Mouse (Mus musculus) heart, adult 2 months (tissue): ENCODE results near the gene Tbc1d10a. TPM values are rescaled to one million over a fixed set of nuclear protein-coding genes. Genes with fewer than 3 reads are reported as not detected.
A peak's percentile ranks its signal among the peaks of the same experiment; 100 is the strongest.

Source experiments
- DNase-seq, 2 experiments: peaks; one replicate each; pipeline ENCODE4 v3.0.0; 2021
- H3K27ac ChIP-seq: fragments of 200-600 bp; 2 replicates; pipeline ENCODE4 v1.8.1; 2022
- H3K27me3 ChIP-seq: fragments of 200-500 bp; 2 replicates; pipeline ENCODE4 v1.6.1; 2012; ENCODE audit warnings: mild to moderate bottlenecking, low read length, inconsistent platforms, mixed read lengths; ENCODE audit not compliant: control insufficient read depth, insufficient read depth
- H3K36me3 ChIP-seq: fragments of 200-500 bp; 2 replicates; pipeline ENCODE4 v1.6.1; 2012; ENCODE audit warnings: low read length, inconsistent platforms; ENCODE audit not compliant: control insufficient read depth, insufficient read depth
- H3K4me1 ChIP-seq: fragments of 200-500 bp; 2 replicates; pipeline ENCODE4 v1.6.1; 2011; ENCODE audit warnings: low read length; ENCODE audit not compliant: control insufficient read depth, insufficient read depth
- H3K4me3 ChIP-seq: fragments of 200-600 bp; 2 replicates; pipeline ENCODE4 v1.8.1; 2022
- H3K79me2 ChIP-seq: fragments of 200-500 bp; replicated peaks from 2 replicates; pipeline ENCODE4 v1.6.1; 2012; ENCODE audit warnings: mild to moderate bottlenecking, inconsistent platforms, low read length, moderate library complexity, mixed read lengths; ENCODE audit not compliant: control insufficient read depth, insufficient read depth
- H3K9ac ChIP-seq: fragments of 200-500 bp; 2 replicates; pipeline ENCODE4 v1.6.1; 2012; ENCODE audit warnings: low read depth, mild to moderate bottlenecking, control low read depth, inconsistent platforms, low read length, mixed read lengths
- CTCF ChIP-seq: fragments of 200-600 bp; IDR thresholded peaks from 2 replicates; pipeline ENCODE4 v1.8.1; 2022; ENCODE audit warnings: antibody characterized with exemption, mild to moderate bottlenecking, moderate library complexity
- EP300 ChIP-seq: fragments of 200-500 bp; IDR thresholded peaks from 2 replicates; pipeline ENCODE4 v1.6.1; 2011; ENCODE audit warnings: low read depth, low read length, control low read depth; ENCODE audit not compliant: insufficient read depth
- POLR2A ChIP-seq: fragments of 200-500 bp; IDR thresholded peaks from 2 replicates; pipeline ENCODE4 v1.6.1; 2011; ENCODE audit warnings: mild to moderate bottlenecking, low read depth, low read length, control low read depth; ENCODE audit not compliant: insufficient read depth
- WGBS: fragments of 180-500 bp; shearing (Covaris S2); methylation state at CpG from one replicate; pipeline ENCODE4 v1.1.7; 2018; 5-methylcytosine and 5-hydroxymethylcytosine counted together
- intact Hi-C: fragments of 180-260 bp; cut with DNase I; formaldehyde crosslinking; loops from one replicate; pipeline ENCODE4 v1.15.1; 2025
- polyA plus RNA-seq: library from polyadenylated mRNA; depleted of rRNA; stranded (reverse); fragments of >200 nt; gene quantifications from 2 replicates; pipeline ENCODE4 v1.2.3, GENCODE M21; 2012
- total RNA-seq, 2 experiments: library from RNA; stranded (reverse); gene quantifications; 2 replicates each; pipeline ENCODE4 v1.2.3; 2021

Tbc1d10a gene
- total and polyA plus RNA-seq, 3 experiments = 10.1 to 17.3 (median 10.7) TPM

- Histone ChIP-seq H3K9ac (no peak overlapping the region), H3K79me2 (no peaks in the 10 kb centered on the region), H3K4me3 (no peak overlapping the region), H3K4me1 (peaks cover 2% of the 10 kb centered on the region), H3K27ac (no peak overlapping the region), H3K36me3 (no peaks in the 10 kb centered on the region; the same call in 1 of the 2 replicates), H3K27me3 (no peaks in the 10 kb centered on the region)
- no peak for DNase-seq
- TF ChIP-seq POLR2A = no peak
- no peak for TF ChIP-seq CTCF
- TF ChIP-seq EP300 = no peak
- intact Hi-C loops = no loop called here
- 80% methylated on average over 17 of the region's 17 CpGs for WGBS
Observed at GRCm38 (mm10) chr11:4222046-4222950, 35.7 kb downstream of the Tbc1d10a start.

GRCm38 (mm10) chr11:4223393-4224188 lies 37.0 kb downstream of the Tbc1d10a start:
- intact Hi-C loops = no loop called here
- H3K4me3 ChIP-seq = no peak overlapping the region

DNA sequence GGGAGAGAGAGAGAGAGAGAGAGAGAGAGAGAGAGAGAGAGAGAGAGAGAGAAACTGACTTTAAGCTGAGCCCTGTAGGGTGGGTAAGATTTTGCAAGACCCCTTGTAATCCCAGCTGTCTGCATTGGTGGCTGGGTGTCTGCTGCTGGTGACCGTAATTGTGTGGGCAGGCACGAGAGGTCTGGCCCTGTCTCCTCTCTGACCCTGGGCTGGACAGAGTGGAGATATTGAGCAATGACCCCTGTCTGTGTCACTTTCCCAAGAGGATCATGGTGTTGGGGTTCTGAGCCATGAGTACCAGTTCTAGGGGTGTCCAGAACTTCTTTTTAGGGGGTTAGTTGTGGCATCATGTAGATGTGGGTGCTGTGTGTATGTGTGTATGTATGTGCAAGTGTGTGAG lies 37.6 kb downstream of the Tbc1d10a start:
- DNase-seq = no peak
- no peak overlapping the region for H3K9ac ChIP-seq
- no peak overlapping the region for H3K4me3 ChIP-seq
- 64% methylated on average over 2 of the region's 2 CpGs for WGBS
- no peaks in the 10 kb centered on the region for H3K27me3 ChIP-seq
- no peak overlapping the region for H3K27ac ChIP-seq
- peaks cover 4% of the 10 kb centered on the region for H3K4me1 ChIP-seq
- TF ChIP-seq POLR2A (no peak), CTCF (no peak), EP300 (no peak)
- intact Hi-C loops = no loop called here
- H3K36me3 ChIP-seq = no peaks in the 10 kb centered on the region
- H3K79me2 ChIP-seq = no peaks in the 10 kb centered on the region

More at GRCm38 (mm10) chr11:4223393-4224188, 37.0 kb downstream of the Tbc1d10a start:
- H3K79me2 ChIP-seq = no peaks in the 10 kb centered on the region
- 43% methylated on average over 6 of the region's 7 CpGs for WGBS
- no peak for TF ChIP-seq EP300
- TF ChIP-seq POLR2A = no peak
- TF ChIP-seq CTCF = no peak
- no peak overlapping the region for H3K9ac ChIP-seq
- H3K36me3 ChIP-seq = no peaks in the 10 kb centered on the region
- H3K27me3 ChIP-seq = no peaks in the 10 kb centered on the region
- no peak overlapping the region for H3K27ac ChIP-seq
- no peak for DNase-seq
- peaks cover 2% of the 10 kb centered on the region for H3K4me1 ChIP-seq

- Histone ChIP-seq H3K27ac (no peak overlapping the region), H3K4me1 (peaks cover 3% of the 10 kb centered on the region), H3K27me3 (no peaks in the 10 kb centered on the region), H3K9ac (no peak overlapping the region), H3K79me2 (no peaks in the 10 kb centered on the region), H3K4me3 (no peak overlapping the region), H3K36me3 (no peaks in the 10 kb centered on the region)
- intact Hi-C loops = no loop called here
- TF ChIP-seq EP300 (no peak), POLR2A (no peak), CTCF (no peak)
- no peak for DNase-seq
- 74% methylated on average over 5 of the region's 5 CpGs for WGBS
Observed at GRCm38 (mm10) chr11:4226569-4227325, 40.2 kb downstream of the Tbc1d10a start.

- H3K9ac ChIP-seq = no peak overlapping the region
- no peak overlapping the region for H3K4me3 ChIP-seq
- H3K79me2 ChIP-seq = no peaks in the 10 kb centered on the region
- peak; percentile 54 to 72 for DNase-seq
- intact Hi-C loops = no loop called here
- no peak overlapping the region for H3K27ac ChIP-seq
- TF ChIP-seq EP300 (no peak), POLR2A (no peak), CTCF (no peak)
- H3K36me3 ChIP-seq = no peaks in the 10 kb centered on the region
- H3K27me3 ChIP-seq = no peaks in the 10 kb centered on the region
- H3K4me1 ChIP-seq = peaks cover 3% of the 10 kb centered on the region
- 28% methylated on average over 8 of the region's 8 CpGs for WGBS
Observed at GRCm38 (mm10) chr11:4228463-4228862, 41.9 kb downstream of the Tbc1d10a start.

- peaks cover 3% of the 10 kb centered on the region for H3K4me1 ChIP-seq
- H3K27me3 ChIP-seq = no peaks in the 10 kb centered on the region
- H3K9ac ChIP-seq = no peak overlapping the region
- H3K4me3 ChIP-seq = no peak overlapping the region
- H3K36me3 ChIP-seq = no peaks in the 10 kb centered on the region
- intact Hi-C loops = no loop called here
- no peaks in the 10 kb centered on the region for H3K79me2 ChIP-seq
- TF ChIP-seq CTCF = no peak
- TF ChIP-seq EP300 = no peak
- no peak for TF ChIP-seq POLR2A
- no peak overlapping the region for H3K27ac ChIP-seq
- no peak for DNase-seq
- 72% methylated on average over 4 of the region's 4 CpGs for WGBS
Observed at GRCm38 (mm10) chr11:4229841-4230240, 43.3 kb downstream of the Tbc1d10a start.
